Mouse (Mus musculus): ENCODE measurements around the gene Ambn.

- no peak for TF ChIP-seq CTCF (IDR thresholded peaks at IDR 0.05; ENCODE audit: control insufficient read depth, insufficient read depth, insufficient replicate concordance, low read depth, low read length)
- no peak for TF ChIP-seq POLR2A (IDR thresholded peaks at IDR 0.05; ENCODE audit: control insufficient read depth, low read depth, low read length)
Measured at GRCm38 (mm10) chr5:88455691-88456090, at the start of gene Ambn.
